Mouse (Mus musculus): ENCODE data around the gene Nxf3.
"Not testable (repeated sequence)": the region's sequence is repeated elsewhere in the genome, so short reads cannot be mapped to it uniquely, and the experiment has no call there.

DNA sequence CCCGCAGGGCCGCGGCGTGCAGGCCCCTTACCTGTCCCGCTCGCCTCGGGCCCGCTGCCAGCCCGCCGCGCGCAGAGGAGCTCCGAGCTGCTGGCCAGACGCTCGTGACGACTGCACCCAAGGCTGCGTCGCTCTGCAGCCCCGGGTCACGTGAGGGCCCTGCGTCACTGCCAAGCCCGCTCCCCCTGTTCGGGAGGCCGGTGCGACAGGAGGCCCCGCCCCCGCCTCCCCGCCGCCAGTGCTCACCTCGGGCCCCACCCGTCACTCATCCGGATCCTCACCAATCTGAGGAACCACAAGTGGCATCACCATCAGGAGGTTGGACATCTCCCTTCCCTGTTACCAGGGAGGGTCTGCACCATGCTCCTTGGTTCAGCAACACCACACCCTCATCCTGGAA is 17.0 kb downstream of the Nxf3 start, which contains the start of gene Bex2:
- not testable (repeated sequence) for TF ChIP-seq CTCF (IDR thresholded peaks at IDR 0.05; ENCODE audit: insufficient read depth, low read length); POLR2A (IDR thresholded peaks at IDR 0.05; ENCODE audit: borderline replicate concordance, extremely low read depth, low read depth, low read length)
